Mouse (Mus musculus) kidney, postnatal 14 days (tissue): ENCODE measurements around the gene Gcdh.
"Not testable (repeated sequence)": the region's sequence is repeated elsewhere in the genome, so short reads cannot be mapped to it uniquely, and the experiment has no call there.

Experiments used
- DNase-seq: peaks from one replicate; pipeline ENCODE4 v3.0.0; 2022; ENCODE audit warnings: mixed read lengths

The Gcdh gene

DNA sequence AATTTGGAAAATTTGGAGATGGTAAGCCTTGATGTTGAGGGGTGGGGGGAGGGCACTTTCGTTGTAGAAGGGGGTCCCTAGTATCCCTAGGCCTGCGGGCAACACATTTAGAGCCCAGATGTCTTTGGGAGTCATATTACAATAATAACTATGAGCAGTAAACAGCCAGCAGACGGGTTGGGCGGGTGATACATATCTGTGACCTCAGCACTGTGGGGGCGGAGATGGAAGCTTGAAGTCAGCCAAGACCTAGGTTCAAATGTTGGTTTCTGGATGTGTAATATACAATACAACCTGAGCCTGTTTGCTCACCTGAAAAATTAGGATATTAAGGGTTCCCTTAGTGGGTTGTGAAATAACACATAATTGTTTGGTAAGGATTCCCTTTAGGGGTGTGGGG is 16.2 kb upstream of the Gcdh start:
- no peak for DNase-seq

GRCm38 (mm10) chr8:84909162-84909767 is 15.5 kb upstream of the Gcdh start:
- DNase-seq, result no peak

DNA sequence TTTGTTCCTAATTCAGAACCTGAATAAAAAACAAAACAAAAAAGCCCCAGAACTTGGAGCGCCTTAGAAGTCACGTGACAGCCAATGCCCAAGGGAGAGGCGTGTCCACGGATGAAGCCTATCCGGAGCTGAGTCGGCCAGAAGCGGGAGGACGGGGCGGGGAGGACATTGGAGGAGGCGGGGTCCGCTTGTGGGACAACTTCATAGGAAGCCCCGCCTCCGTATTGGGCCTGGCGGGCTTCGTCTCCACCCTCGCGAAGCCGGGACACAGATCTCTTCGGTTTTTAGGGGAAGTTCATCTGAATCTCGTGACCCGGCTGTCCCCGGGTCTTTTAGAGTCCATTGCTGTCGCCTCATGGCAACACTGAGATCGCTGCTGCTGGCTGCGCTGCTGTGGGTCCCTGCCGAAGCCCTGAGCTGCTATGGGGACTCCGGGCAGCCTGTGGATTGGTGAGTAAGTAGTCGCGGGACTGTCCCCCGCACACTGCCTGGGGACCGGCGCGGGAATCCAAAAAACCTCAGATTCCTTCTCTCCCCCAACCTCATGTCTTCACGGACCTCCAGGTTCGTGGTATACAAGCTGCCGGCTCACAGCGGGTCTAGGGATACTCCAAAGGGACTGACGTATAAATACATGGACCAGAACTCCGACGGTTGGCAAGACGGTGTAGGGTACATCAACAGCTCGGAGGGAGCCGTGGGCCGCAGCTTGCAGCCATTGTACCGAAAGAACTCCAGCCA is 14.9 kb upstream of the Gcdh start, which contains the start of gene Dnase2a:
Dnase2a (plus strand) TSS at position 140 of the 741 bp plus-strand sequence.
- DNase-seq, result peak; percentile 97

GRCm38 (mm10) chr8:84907979-84908378 is 14.3 kb upstream of the Gcdh start:
- not testable (repeated sequence) for DNase-seq

DNA sequence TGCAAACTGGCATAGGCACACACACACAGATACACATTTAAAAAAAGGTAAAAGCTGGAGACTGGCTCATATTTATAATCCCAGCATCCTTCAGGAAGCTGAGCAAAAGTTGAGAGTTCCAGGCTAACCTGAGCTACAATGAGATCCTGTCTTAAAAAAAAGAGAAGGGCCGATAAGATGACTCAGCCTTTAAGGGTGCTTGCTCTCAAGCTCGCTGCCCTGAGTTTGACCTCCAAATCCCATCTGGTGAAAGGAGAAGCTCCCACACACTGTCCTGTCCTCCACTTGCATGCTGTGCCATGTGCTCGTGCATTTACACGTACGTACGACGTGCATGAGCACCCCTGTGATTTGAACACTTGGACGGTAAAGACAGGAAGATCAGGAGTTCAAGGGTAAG is 13.8 kb upstream of the Gcdh start:
- no peak for DNase-seq

GRCm38 (mm10) chr8:84907037-84907436 is 13.3 kb upstream of the Gcdh start:
- DNase-seq, result no peak

DNA sequence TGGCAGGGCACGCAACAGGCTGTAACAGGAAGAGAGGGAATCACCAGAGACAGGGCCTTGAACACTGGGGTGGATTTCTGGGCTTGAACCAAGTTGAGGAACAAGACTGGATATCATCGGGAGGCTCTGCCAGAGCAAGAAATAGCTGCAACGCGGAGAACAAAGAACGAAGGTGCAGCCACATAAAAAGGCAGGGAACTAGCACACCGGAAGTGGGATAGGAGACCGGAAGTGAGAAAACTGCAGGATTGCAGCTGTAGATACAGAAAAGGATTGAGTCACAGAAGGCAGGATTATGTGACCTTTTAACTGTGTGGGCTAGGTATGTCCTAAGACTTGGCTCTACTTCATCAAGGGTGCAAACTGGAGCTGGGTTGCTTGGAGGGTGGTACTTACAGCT is 10.6 kb upstream of the Gcdh start:
- DNase-seq, result no peak

DNA sequence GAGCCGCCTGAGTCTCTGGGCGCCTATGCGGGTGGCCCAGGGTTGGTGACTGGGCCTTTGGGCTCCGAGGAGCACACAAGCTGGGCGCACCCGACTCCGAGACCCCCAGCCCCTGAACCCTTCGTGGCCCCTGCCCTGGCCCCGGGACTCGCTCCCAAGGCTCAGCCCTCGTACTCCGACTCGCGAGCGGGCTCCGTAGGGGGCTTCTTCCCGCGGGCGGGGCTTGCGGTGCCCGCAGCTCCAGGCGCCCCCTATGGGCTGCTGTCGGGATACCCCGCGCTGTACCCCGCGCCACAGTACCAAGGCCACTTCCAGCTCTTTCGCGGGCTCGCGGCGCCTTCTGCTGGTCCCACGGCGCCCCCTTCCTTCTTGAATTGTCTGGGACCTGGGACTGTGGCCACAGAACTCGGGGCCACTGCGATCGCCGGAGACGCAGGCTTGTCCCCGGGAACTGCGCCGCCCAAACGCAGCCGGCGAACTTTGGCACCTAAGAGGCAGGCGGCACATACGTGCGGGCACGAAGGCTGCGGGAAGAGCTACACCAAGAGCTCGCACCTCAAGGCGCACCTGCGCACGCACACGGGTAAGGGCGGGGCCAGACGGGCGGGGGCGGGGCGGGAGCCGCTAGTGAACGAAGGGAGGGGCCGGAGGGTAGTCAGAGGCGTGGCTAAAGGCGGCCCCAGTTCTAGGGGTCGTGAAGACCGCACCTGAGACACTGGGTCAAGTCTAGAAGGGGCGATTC is 9.4 kb upstream of the Gcdh start:
- peak; percentile 97 for DNase-seq

DNA sequence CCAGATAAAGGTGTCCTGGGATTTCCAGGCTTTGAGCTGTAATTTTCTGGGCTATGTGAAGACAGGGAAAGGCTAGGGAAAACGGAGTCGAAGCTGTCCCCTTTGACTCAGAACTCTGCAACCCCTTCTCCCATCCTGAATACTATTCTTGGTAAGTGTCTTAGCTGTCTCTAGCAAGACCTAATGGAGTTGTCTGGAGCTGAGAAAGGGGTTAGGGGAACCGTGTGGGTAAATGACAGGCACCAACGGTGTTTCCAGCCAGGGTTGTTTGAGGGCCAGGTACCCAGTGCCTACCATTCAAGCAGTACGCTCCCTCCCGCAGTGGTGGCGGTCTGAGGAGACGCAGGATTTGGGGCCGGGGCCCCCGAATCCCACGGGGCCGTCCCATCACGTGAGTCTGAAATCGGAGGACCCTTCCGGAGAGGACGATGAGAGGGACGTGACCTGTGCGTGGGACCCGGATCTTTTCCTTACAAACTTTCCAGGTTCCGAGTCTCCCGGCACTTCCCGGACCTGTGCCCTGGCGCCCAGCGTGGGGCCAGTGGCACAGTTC is 8.7 kb upstream of the Gcdh start:
- no peak for DNase-seq

- DNase-seq, result no peak
These were observed 8.0 kb upstream of the Gcdh start, which contains the start of gene Klf1 for GRCm38 (mm10) chr8:84901752-84902151. TSS of gene Klf1 (plus strand) at chr8:84901928.

- DNase-seq, result no peak
These were observed 7.3 kb upstream of the Gcdh start for GRCm38 (mm10) chr8:84901071-84901470.

DNA sequence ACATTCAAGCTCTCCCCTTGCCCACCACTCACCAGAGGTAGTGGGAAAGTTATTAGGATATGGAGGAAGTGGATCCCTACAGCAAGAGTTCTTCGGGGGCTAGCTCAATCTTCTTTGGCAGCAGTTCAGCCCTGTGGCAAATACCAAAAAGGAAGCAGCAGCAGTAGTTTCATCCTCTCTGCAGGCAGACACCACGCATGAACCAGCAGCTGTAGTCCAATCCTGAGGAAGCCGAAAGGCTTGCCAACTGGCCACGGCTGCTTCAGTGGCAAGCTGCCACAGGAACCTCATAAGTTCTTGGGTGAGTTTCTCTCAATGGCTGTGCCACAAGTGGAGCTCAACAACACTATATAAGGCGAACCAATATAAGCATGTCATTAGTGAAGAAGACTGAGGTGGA is 2.2 kb upstream of the Gcdh start:
- no peak for DNase-seq

DNA sequence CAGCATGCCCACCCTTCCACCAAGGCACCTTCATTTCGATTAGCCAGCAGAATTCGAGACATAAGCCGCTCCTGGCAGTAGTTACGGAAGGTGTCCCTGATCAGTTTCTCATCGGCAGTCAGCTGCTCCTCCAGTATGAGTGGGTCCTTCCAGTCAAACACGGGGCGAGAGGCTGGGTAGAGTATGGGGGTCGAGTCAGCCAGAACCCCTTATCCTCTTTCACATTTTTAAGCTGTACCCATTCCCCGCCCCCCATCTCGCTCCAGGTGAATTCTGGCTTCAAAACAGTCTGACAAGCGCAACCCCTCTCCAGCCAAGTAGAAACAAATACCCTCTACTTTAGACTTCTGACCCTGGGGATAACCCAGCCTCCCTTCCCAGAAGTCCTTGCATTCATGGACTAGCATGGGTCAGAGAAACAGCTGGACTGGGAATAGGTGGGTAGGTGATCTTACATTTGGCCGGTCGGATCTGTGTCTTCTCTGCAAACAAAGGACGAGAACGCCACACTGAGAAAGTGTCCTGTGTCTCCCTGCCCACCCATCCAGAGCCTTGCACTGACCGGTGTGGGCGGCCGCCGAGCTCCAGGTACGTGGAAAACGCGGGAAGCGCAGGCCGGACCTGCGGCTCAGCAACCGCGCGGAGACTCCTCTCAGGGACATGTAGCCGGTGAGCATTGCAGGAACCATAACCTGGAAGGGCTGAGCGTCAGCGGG is 570 bp downstream of the Gcdh start:
- DNase-seq, result peak; percentile 66

GRCm38 (mm10) chr8:84889141-84889540 is 4.6 kb downstream of the Gcdh start:
- DNase-seq, result no peak

GRCm38 (mm10) chr8:84888280-84888679 is 5.4 kb downstream of the Gcdh start:
- no peak for DNase-seq

DNA sequence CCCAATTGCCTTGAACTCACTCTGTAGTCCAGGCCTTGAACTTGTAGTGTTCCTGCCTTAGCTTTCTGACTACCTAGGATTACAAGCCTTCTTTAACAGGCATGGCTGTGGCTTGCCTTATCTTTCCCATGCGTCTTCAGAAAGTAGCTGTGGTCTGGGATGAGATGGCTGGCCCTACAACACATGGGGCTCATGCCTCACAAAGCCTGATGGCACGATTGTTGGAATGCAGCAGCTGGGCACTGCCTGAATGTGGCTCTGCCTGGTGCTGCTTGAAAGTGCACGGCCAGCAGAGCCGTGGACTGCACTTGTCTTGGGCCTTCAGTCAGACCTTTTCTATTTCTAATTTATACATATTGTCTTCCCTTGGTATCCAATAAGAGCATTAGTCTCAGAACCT is 9.0 kb downstream of the Gcdh start:
- DNase-seq, result no peak

DNA sequence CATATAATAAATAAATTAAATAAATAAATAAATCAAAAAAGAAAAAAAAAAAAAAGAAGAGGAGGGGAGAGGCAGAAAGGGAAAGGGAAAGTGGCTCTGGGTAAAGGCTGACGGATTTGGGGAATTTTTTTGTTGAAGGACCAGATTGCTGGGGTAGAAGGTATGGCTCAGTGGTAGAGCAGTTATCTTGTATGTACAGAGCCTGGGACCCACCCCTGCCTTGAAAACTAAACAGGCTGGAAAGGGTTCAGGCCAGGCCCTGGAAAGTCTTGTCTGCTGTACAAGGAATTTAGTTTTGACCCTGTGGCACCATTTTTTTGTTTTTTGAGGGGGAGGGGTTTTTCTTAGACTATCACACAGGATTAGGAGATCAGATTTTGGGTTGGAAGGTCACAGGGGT is 14.8 kb downstream of the Gcdh start:
- no peak for DNase-seq

- DNase-seq, result no peak
These were observed 16.3 kb downstream of the Gcdh start for GRCm38 (mm10) chr8:84877297-84878035.

DNA sequence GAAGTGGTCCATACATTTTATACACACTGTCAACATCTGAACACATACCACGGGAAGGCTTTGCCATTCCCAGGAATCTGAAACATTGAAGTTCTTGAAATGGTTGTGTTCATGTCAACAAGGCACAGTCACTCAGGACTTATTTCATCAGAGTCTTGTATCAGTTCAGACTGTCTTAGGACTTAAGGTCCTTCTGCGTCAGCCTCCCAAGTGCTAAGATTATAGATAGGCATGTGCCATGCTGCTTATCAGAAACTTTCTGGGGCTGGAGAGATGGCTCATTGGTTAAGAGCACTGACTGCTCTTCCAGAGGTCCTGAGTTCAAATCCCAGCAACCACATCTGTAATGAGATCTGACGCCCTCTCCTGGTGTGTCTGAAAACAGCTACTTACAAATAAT is 19.4 kb downstream of the Gcdh start:
- no peak for DNase-seq

DNA sequence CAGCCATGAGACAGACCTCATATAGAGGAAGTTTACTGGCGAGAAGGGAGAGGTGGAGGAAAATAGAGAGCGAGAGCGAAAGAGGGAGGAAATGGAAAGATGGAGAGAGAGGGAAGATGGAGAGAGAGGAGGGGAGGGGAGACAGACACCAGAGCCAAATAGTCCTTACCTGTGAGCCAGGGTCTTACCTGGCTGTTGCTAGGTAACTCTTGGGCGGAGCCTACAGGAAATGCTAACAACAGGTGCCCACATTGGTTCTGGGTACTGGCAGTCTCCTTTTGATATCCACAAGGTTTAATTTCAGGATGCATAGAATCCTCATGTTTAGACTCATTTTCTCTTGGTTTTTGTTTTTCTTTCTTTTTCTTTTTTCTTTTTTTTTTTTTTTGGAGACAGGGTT is 20.7 kb downstream of the Gcdh start:
- DNase-seq, result no peak

DNA sequence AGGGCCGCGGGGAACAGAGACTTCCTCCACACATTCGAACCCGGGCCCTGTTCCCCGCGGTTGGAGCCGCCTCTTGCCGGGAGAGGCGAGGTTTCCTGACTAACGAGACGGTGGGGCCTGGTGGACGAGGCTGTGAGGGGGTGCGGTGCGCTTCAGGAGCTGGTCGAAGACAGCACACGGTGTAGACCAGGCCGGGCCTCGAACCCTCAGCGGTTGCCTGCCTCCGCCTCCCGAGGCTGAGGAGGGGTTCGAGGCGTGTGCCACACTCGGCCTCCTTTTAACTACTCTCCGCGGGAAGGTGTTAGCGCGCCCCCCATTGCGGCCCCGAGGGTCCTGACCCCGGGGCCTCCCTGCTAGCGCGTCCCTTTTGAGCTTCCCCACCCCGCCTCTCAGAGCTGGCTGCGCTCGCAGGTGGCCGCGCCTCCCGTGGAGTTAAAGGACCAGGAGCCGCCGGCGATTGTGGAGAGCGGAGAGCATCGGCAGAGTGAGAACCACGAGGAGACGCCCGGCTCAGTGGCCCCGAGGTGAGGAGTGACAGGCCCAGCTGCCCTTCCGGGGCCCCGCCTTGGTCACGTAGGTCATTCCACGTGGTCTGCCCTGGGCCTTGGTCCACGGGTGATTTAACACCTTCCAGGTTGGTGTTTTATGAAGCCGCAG is 21.3 kb downstream of the Gcdh start:
- DNase-seq, result peak; percentile 47
